Mouse (Mus musculus): ENCODE results near the gene Trabd2b.

The Trabd2b gene

GRCm38 (mm10) chr4:114605670-114606069 lies 199.1 kb downstream of the Trabd2b start:
- DNase-seq (ENCODE audit: low read depth, low spot score): no peak

GRCm38 (mm10) chr4:114607873-114608272 lies 201.3 kb downstream of the Trabd2b start:
- DNase-seq (ENCODE audit: low read depth, low spot score): no peak

- no peak for DNase-seq (ENCODE audit: low read depth, low spot score)
Observed at GRCm38 (mm10) chr4:114609297-114609696, 202.8 kb downstream of the Trabd2b start.

GRCm38 (mm10) chr4:114611166-114611929 lies 204.8 kb downstream of the Trabd2b start:
- no peak for DNase-seq (ENCODE audit: low read depth, low spot score)

- no peak for DNase-seq (ENCODE audit: low read depth, low spot score)
Observed at GRCm38 (mm10) chr4:114612032-114612431, 205.5 kb downstream of the Trabd2b start.

GRCm38 (mm10) chr4:114612827-114613226 lies 206.3 kb downstream of the Trabd2b start:
- no peak for DNase-seq (ENCODE audit: low read depth, low spot score)

GRCm38 (mm10) chr4:114614086-114614485 lies 207.6 kb downstream of the Trabd2b start:
- no peak for DNase-seq (ENCODE audit: low read depth, low spot score)

GRCm38 (mm10) chr4:114615765-114616164 lies 209.2 kb downstream of the Trabd2b start:
- DNase-seq (ENCODE audit: low read depth, low spot score): no peak

- no peak for DNase-seq (ENCODE audit: low read depth, low spot score)
Observed at GRCm38 (mm10) chr4:114622929-114623328, 216.4 kb downstream of the Trabd2b start.

GRCm38 (mm10) chr4:114624114-114624910 lies 217.8 kb downstream of the Trabd2b start:
- DNase-seq (ENCODE audit: low read depth, low spot score): no peak

GRCm38 (mm10) chr4:114625357-114625756 lies 218.8 kb downstream of the Trabd2b start:
- no peak for DNase-seq (ENCODE audit: low read depth, low spot score)

- DNase-seq (ENCODE audit: low read depth, low spot score): no peak
Observed at GRCm38 (mm10) chr4:114625920-114626319, 219.4 kb downstream of the Trabd2b start.

- DNase-seq (ENCODE audit: low read depth, low spot score): no peak
Observed at GRCm38 (mm10) chr4:114627674-114628293, 221.3 kb downstream of the Trabd2b start.

GRCm38 (mm10) chr4:114635889-114636288 lies 229.4 kb downstream of the Trabd2b start:
- DNase-seq (ENCODE audit: low read depth, low spot score): no peak

- DNase-seq (ENCODE audit: low read depth, low spot score): no peak
Observed at GRCm38 (mm10) chr4:114636324-114636723, 229.8 kb downstream of the Trabd2b start.

GRCm38 (mm10) chr4:114637120-114637519 lies 230.6 kb downstream of the Trabd2b start:
- DNase-seq (ENCODE audit: low read depth, low spot score): no peak

- no peak for DNase-seq (ENCODE audit: low read depth, low spot score)
Observed at GRCm38 (mm10) chr4:114642469-114642868, 235.9 kb downstream of the Trabd2b start.

- no peak for DNase-seq (ENCODE audit: low read depth, low spot score)
Observed at GRCm38 (mm10) chr4:114643679-114644208, 237.2 kb downstream of the Trabd2b start.

- DNase-seq (ENCODE audit: low read depth, low spot score): no peak
Observed at GRCm38 (mm10) chr4:114645341-114645740, 238.8 kb downstream of the Trabd2b start.

GRCm38 (mm10) chr4:114646825-114647681 lies 240.5 kb downstream of the Trabd2b start:
- no peak for DNase-seq (ENCODE audit: low read depth, low spot score)

GRCm38 (mm10) chr4:114647689-114648088 lies 241.2 kb downstream of the Trabd2b start:
- DNase-seq (ENCODE audit: low read depth, low spot score): no peak
